Mouse (Mus musculus) hindbrain, embryonic 16.5 days (tissue): Measurements from ENCODE around the gene Arid3b. TPM values are rescaled to one million over a fixed set of nuclear protein-coding genes. Genes with fewer than 3 reads are reported as not detected.
A peak's percentile ranks its signal among the peaks of the same experiment; 100 is the strongest.

ENCODE experiments used
- ATAC-seq: fragments of 200-750 bp; cut with Nextera tagmentation; 2 replicates; pipeline ENCODE4 v1.8.0; 2017; ENCODE audit warnings: moderate TSS enrichment, moderate library complexity
- H3K27ac ChIP-seq: fragments of 300-500 bp; sonication (generic); 2 replicates; pipeline ENCODE4 v1.5.1; 2014; ENCODE audit warnings: low read depth, mild to moderate bottlenecking, control low read depth, low read length, moderate library complexity
- H3K27me3 ChIP-seq: fragments of 300-500 bp; sonication (generic); replicated peaks from 2 replicates; pipeline ENCODE4 v1.6.1; 2014; ENCODE audit warnings: low read length; ENCODE audit not compliant: control insufficient read depth, insufficient read depth
- H3K36me3 ChIP-seq: fragments of 300-500 bp; sonication (generic); 2 replicates; pipeline ENCODE4 v1.6.1; 2014; ENCODE audit warnings: mild to moderate bottlenecking, low read length, moderate library complexity, mixed read lengths; ENCODE audit not compliant: control insufficient read depth, insufficient read depth
- H3K4me1 ChIP-seq: fragments of 300-500 bp; sonication (generic); 2 replicates; pipeline ENCODE4 v1.6.1; 2014; ENCODE audit warnings: low read depth, low read length; ENCODE audit not compliant: control insufficient read depth, insufficient read depth
- H3K4me2 ChIP-seq: fragments of 300-500 bp; sonication (generic); 2 replicates; pipeline ENCODE4 v1.6.1; 2014; ENCODE audit warnings: mild to moderate bottlenecking, low read length, control low read depth, moderate library complexity
- H3K4me3 ChIP-seq: fragments of 300-500 bp; sonication (generic); 2 replicates; pipeline ENCODE4 v1.5.1; 2014; ENCODE audit warnings: mild to moderate bottlenecking, low read length, control low read depth, moderate library complexity
- H3K9ac ChIP-seq: fragments of 300-500 bp; sonication (generic); 2 replicates; pipeline ENCODE4 v1.6.1; 2014; ENCODE audit warnings: low read depth, mild to moderate bottlenecking, control low read depth, low read length, moderate library complexity
- H3K9me3 ChIP-seq: fragments of 300-500 bp; sonication (generic); 2 replicates; pipeline ENCODE4 v1.6.1; 2014; ENCODE audit warnings: mild to moderate bottlenecking, low read length, moderate library complexity; ENCODE audit not compliant: control insufficient read depth
- WGBS: fragments of 180-500 bp; shearing (Covaris S2); extraction: QIAGEN DNeasy Blood & Tissue Kit; methylation state at CpG from one replicate; pipeline ENCODE4 v1.1.7; 2014; 5-methylcytosine and 5-hydroxymethylcytosine counted together
- polyA plus RNA-seq: library from polyadenylated mRNA; unstranded; fragments of >200 nt; fragmentation: Nextera tagmentation; extraction: Ambion mirVana; gene quantifications from 2 replicates; pipeline ENCODE4 v1.2.1, GENCODE M21; 2015

Arid3b gene
- polyA plus RNA-seq, 1 experiment from 2014 or later = 5.4 TPM

- 40% methylated on average over 11 of the region's 11 CpGs for WGBS
- Histone ChIP-seq H3K27ac (no peak overlapping the region), H3K4me2 (peak overlapping the region; percentile 85), H3K9me3 (no peaks in the 10 kb centered on the region), H3K4me3 (no peak overlapping the region), H3K36me3 (peaks cover 3% of the 10 kb centered on the region; the same call in 1 of the 2 replicates), H3K27me3 (no peaks in the 10 kb centered on the region), H3K4me1 (peaks cover 37% of the 10 kb centered on the region), H3K9ac (no peak overlapping the region)
- no peak for ATAC-seq
These were observed 1.8 kb downstream of the Arid3b start for GRCm38 (mm10) chr9:57834629-57835417.

GRCm38 (mm10) chr9:57833762-57834471 is 2.7 kb downstream of the Arid3b start:
- Histone ChIP-seq H3K27ac (no peak overlapping the region), H3K27me3 (no peaks in the 10 kb centered on the region), H3K4me3 (no peak overlapping the region), H3K9ac (no peak overlapping the region), H3K4me2 (no peak overlapping the region; the same call in 1 of the 2 replicates), H3K4me1 (peaks cover 41% of the 10 kb centered on the region), H3K36me3 (peaks cover 3% of the 10 kb centered on the region; the same call in 1 of the 2 replicates), H3K9me3 (no peaks in the 10 kb centered on the region)
- no peak for ATAC-seq
- WGBS = 85% methylated on average over 9 of the region's 9 CpGs

GRCm38 (mm10) chr9:57831267-57832082 is 5.1 kb downstream of the Arid3b start:
- Histone ChIP-seq H3K9ac (peak overlapping the region; percentile 12; the same call in 1 of the 2 replicates), H3K27ac (peak overlapping the region; percentile 57; the same call in 1 of the 2 replicates), H3K27me3 (no peaks in the 10 kb centered on the region), H3K4me2 (peak overlapping the region; percentile 43), H3K4me1 (peaks cover 38% of the 10 kb centered on the region), H3K9me3 (no peaks in the 10 kb centered on the region), H3K4me3 (peak overlapping the region; percentile 3), H3K36me3 (peaks cover 3% of the 10 kb centered on the region; the same call in 1 of the 2 replicates)
- 5% methylated on average over 24 of the region's 24 CpGs for WGBS
- peak; percentile 92 for ATAC-seq

DNA sequence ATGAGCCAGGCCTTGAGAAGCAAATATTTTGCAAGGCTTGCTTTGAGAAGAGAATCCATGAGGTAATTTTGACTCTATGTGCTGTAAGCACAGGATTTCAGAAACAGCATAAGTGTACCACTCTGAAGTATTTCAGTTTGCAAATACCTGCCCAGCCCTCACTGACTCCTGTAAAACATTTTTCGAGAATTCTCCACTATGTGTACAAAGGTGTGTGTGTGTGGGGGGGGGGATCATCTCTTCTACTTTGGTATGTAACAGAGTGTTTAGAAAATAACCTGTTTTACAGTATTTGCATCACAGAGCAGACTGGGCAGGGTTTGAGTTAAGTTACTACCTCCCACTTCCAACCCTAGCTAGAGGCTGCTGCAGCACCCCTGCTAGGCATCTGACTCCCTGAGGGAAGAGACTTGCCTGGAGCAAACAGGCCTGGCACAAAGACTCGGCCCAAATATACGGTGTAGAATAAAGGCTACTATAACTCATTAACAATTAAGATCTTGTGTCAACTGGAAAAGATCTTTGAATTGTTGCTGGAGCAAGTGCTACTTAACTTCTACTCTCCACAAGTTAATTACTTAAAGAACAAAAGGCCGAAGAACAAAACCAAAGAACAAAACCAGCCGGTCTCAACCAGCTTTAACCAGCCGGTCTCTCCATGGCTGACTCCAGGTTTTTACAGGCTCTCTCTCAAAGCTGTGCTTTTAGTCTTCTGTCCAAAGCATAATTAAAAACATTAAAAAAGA is 6.6 kb downstream of the Arid3b start:
- 30% methylated on average over 6 of the region's 6 CpGs for WGBS
- Histone ChIP-seq H3K36me3 (peaks cover 3% of the 10 kb centered on the region; the same call in 1 of the 2 replicates), H3K27me3 (no peaks in the 10 kb centered on the region), H3K4me1 (peaks cover 31% of the 10 kb centered on the region), H3K4me3 (no peak overlapping the region), H3K27ac (no peak overlapping the region), H3K9ac (no peak overlapping the region), H3K4me2 (no peak overlapping the region), H3K9me3 (no peaks in the 10 kb centered on the region)
- ATAC-seq = no peak

- Histone ChIP-seq H3K4me2 (no peak overlapping the region), H3K9ac (no peak overlapping the region), H3K27me3 (no peaks in the 10 kb centered on the region), H3K4me1 (peaks cover 8% of the 10 kb centered on the region), H3K27ac (no peak overlapping the region), H3K9me3 (no peaks in the 10 kb centered on the region), H3K36me3 (no peaks in the 10 kb centered on the region), H3K4me3 (no peak overlapping the region)
- ATAC-seq = no peak
- 97% methylated on average over 1 of the region's 1 CpGs for WGBS
These were observed 13.2 kb downstream of the Arid3b start for GRCm38 (mm10) chr9:57823397-57823796.

DNA sequence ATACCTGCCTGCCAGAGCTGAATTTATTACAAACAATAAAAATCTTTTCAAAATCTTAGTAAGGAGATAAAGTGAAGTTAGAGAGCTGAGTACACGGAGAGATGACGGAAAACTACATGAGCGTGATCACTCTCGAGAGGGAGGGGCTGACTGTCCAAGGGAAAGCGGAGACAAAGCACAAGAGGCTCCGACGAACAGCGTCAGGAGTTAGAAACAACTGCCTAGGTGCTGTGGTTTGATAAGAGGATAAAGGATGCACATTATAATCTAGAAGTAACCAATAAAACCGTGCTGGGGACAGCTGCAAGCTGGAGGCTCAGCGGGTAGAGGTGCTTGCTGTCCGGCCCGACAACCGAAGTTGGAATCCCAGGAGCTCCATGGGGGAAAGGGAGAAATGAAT is 13.8 kb downstream of the Arid3b start:
- H3K27me3 ChIP-seq = no peaks in the 10 kb centered on the region
- no peak overlapping the region for H3K27ac ChIP-seq
- 68% methylated on average over 13 of the region's 13 CpGs for WGBS
- no peak overlapping the region for H3K9ac ChIP-seq
- no peaks in the 10 kb centered on the region for H3K36me3 ChIP-seq
- no peak overlapping the region for H3K4me2 ChIP-seq
- H3K9me3 ChIP-seq = no peaks in the 10 kb centered on the region
- no peak overlapping the region for H3K4me3 ChIP-seq
- peaks cover 8% of the 10 kb centered on the region for H3K4me1 ChIP-seq
- ATAC-seq = no peak

DNA sequence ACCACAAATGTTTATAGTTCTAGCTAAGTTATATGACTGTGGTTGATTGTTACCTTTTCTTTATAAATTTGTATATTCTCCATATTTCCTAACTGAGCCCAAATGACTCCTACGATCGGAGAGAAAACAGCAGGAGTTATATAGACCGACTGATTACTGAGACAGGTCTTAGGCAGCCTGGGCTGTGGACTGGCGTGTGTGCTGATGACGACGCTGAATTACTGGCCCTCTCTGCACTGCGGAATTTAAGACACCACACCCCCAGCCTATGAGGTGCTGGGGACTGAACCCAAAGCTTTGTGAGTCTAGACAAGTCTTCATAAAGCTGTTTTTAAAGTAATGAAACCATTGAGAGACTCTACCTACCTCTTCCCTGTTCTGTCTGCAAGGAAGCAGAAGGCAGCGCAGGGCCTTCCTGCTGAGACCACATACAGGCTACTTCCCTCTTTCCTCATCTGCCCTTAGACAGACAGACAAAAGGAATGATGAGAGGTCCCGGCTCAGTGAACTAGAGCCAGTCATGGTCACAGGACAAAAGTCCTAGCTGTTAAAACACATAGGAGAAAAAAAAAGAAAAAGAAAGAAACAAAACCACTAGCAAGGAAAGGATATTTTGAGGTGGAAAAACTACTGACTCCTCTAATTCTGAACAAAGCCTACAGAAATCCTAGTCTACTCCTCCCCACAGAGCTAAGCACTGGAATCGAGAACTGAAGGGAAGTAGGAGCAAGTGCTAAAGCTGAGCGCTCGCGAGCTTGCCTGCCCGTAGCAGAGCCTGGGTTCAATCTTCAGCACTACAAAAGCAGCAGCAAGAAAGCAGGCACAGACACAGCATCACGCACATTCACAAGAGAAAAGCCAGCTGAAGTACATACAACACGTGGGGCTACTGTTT is 16.2 kb downstream of the Arid3b start:
- Histone ChIP-seq H3K36me3 (no peaks in the 10 kb centered on the region), H3K4me1 (peaks cover 17% of the 10 kb centered on the region), H3K9me3 (no peaks in the 10 kb centered on the region), H3K4me3 (no peak overlapping the region), H3K27ac (0 out of 2 replicates have a peak overlapping the region, but pooled peaks have one; percentile 1), H3K27me3 (no peaks in the 10 kb centered on the region), H3K4me2 (no peak overlapping the region), H3K9ac (no peak overlapping the region)
- no peak for ATAC-seq
- WGBS = 25% methylated on average over 16 of the region's 16 CpGs

DNA sequence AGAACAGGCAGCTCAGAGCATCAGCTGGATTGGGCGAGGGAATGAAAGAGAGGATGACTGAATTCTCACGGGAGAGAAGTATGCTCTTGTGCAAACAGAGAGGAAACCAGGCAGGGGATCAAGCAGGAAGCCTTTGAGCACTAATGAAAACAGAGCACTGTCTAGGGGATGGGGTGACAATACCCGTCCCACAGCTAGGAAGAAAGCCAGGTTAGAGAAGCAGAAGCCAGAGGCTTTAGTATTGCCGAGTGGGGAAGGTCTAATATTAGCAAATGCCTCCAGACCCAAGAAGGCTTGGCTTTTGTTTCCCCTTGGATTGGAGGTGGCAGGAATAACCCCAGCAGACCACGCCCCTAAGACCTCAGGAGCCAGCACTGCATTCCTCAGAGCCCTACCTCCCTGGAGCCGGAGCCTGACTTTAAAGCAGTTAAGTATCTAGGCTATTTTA is 19.3 kb downstream of the Arid3b start:
- 15% methylated on average over 6 of the region's 6 CpGs for WGBS
- H3K4me1 ChIP-seq = peaks cover 34% of the 10 kb centered on the region
- H3K9ac ChIP-seq = peak overlapping the region; percentile 19; the same call in 1 of the 2 replicates
- peak overlapping the region; percentile 46 for H3K27ac ChIP-seq
- H3K4me2 ChIP-seq = no peak overlapping the region
- 0 out of 2 replicates have a peak, but pooled peaks have one; percentile 7 for ATAC-seq
- H3K9me3 ChIP-seq = no peaks in the 10 kb centered on the region
- H3K36me3 ChIP-seq = no peaks in the 10 kb centered on the region
- H3K4me3 ChIP-seq = no peak overlapping the region
- no peaks in the 10 kb centered on the region for H3K27me3 ChIP-seq
